Mouse (Mus musculus): ENCODE measurements around the gene Mex3b.

GRCm38 (mm10) chr7:82868309-82869230, 1.4 kb downstream of the Mex3b start:
- no peak for TF ChIP-seq POLR2A (IDR thresholded peaks at IDR 0.05; ENCODE audit: borderline replicate concordance, insufficient read depth, low read length)
- no peak for TF ChIP-seq CTCF (IDR thresholded peaks at IDR 0.05; ENCODE audit: borderline replicate concordance, insufficient read depth, low read depth, low read length)
